Mouse (Mus musculus) right cerebral cortex, adult 2 months (tissue): Measurements from ENCODE around the gene Inf2.
A peak's percentile ranks its signal among the peaks of the same experiment; 100 is the strongest.

ENCODE experiments used
- DNase-seq, 2 experiments: peaks; one replicate each; pipeline ENCODE4 v3.0.0; 2021 to 2022; ENCODE audit warnings: low spot score in 2 of 2

Gene Inf2

DNA sequence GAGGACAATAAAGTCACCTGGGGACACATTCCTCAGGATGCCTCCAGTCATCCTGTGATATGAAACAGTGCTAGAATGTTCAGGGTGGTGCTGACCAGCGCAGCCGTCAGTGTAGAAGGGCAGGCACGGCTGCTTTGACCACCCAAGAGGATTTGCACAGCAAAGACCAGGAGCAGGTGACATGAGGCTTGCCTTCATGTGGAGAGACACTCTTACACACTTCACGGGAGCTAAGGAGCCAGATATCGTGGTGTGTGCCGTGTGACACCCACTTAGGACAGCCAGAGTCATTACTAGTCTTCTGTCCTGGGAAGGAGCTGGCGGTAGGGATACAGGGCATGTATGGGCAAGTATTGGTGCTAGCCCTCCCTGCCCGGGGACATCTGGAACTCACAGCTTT is 18.4 kb upstream of the Inf2 start:
- DNase-seq: no peak

DNA sequence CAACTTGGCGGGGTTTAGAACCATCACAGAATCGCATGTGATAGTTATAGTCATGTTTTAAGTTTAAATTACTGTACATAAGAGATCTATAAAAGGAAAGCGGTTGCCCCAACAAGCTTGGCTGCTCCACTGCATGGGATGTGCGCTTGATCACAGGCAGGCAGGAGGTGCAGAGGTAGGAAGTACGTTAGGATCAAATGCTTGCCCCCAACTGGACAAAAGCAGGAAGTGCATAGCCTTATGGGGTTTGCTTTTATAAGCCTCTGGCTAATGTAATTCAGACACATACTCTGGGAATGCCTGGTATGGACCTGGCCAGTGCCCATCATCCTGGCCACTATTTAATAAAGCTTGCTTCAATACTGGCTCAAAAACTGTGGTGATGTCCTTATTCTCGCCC is 17.5 kb upstream of the Inf2 start:
- no peak for DNase-seq

DNA sequence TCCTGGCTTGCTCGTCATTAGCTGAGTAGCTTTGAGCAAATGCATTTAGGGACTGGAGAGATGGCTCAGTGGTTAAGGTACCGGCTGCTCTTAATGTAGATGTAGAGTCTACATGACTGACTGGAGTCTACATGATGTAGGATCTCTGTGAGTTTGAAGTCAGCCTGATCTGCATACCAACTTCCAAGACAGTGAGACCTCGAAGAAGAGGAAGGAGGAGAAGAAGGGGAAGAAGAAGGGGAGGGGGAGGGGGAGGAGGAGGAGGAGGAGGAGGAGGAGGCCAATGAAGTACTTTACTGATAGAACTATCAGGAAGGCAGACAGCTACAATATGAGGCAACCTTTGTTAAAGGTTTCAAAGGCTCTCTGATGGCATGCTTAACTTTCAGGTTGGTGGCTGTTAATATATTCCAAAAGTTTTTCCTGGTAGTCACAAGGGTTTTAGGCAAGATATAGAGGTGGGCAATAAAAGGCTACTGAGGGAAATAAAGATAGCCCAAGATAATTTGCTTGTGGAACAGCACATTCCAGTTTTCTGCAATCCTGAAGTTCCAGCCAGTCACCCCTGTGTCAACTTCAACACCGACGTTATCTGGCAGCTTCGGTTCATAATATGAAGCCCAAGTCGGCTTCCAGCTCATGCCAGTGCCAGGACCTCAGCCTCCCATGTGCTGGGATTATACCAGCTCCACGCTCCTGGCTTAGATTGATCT is 13.2 kb upstream of the Inf2 start:
- no peak for DNase-seq

DNA sequence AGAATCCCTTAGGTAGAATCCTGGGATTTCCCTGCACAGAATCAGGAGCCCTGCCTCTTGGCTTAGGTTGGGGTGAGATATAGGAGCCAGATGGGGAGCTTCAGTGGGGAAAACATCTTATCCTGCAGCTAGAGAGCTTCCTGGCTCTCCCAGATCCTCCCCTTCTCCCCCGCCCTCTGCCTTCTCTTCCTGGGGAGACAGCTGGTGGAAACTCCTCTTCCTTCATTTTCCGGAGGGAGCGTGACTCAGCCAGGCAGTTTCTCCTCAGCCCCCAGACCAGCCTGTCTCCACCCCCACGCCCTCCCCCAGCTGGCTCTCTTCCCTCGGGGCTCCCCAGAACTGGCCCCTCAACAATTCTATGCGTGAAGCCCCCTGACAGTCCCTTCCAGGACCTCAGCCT is 12.2 kb upstream of the Inf2 start:
- peak; percentile 76 to 81 for DNase-seq

DNA sequence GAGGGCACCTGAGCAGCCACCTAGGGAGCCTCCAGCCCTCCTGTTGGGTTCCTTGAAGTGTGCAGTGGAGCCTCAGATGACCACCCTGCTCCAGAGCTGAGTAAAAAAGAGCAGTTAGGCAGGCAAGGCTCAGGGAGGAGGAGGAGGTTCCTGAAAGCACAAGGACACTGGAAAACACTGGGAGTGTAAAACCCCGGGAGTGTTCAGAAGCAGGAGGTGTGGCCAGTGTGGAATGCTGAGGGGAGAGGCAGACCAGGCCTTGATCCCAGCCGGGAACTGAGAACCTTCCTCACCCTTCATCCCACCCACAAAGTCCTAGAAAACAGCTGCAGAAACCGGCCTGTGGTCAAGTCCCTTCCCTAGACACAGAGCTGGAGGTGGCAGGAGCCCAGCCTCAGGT is 11.8 kb upstream of the Inf2 start:
- no peak for DNase-seq

DNA sequence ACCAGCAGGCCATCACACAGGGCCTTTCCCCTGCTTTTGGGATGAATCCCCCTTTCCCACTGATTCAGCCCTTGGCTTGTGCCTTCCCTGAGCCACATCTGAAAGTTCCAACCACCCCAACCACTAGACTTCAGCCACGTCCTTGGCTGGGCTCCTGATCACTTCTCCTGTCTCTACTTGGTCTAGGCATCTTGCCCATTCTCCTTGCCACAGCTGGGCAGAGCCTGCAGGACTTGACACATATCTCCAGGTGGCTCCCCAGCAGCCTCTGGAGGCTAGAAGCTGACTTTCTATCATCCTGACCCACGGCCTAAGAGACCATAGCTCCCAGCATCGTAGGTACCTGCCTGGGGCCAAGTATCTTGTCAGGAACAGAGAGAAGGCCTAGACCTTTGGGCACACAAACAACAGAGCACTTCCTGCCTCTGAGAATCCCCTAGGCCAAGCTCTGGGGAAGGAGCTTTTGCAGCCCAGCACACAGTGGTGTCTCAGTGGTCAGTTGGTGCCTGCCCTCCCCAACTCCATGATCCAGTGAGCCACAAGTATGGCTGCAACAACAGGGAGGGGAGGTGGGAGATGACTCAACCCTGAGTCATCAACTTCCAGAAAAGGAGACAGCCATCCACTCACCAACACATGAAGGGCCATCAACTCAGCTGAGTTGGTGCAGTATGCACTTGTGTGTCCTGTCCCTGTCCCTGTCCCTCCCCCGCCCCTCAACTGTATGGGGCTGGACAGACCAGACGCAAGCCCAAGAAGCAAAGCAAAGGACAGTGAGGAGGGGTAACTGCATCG is 10.1 kb upstream of the Inf2 start:
- DNase-seq: no peak

DNA sequence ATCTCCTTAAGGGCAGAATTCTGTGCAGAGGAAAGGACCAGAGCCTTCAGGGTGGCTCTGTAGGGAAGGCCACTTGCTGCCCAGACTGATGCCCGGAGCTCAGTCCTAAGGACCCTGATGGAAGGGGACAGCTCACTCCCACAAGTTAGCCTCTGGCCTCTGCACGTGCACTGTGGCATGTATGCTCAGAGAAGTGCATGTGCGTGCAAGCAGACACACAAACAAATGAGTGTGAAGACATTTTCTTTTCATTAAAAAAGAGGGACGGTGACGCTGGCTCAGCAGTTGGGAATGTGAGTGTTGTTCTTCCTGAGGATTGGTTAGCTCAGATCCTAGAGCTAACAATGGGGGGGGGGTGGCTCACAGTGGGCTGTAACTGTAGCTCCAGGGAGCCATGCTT is 9.2 kb upstream of the Inf2 start:
- no peak for DNase-seq

DNA sequence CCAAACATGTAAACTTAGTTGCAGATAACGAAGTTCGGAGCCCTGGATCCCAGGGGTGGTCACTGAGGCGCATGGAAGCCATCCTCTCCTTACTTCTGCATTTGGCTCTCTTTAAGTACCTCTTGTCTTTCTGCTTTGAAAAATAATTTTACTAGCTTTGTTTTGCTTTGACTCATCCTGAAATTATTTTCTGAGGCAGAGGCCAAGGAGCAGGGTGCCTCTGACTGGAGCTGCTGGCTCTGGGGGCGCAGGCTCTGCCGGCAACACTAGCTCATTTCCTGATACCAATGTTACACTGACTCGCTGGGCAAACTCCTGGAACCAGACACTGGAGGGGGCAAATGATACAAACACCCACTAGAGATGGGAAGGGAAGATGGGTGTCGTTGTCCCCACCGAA is 8.7 kb upstream of the Inf2 start:
- DNase-seq: no peak

DNA sequence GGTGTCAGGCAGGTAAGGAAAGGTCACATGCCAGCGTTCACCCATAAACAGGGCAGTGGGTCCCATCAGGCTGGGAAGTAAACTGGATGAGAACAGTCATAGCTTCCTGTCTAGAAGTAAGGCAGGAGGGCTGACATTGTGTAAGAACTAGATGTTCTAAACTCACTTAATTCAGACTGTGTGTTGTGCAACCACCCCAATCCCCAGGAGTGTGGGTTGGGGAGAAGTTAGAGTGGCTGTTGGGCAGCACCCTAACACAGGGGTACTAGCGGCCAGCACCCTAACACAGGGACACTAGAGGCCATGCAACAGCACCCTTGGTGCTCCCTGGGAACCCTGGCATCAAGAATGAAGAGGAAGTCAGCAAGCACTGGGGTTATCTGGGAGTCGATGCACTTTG is 7.5 kb upstream of the Inf2 start:
- DNase-seq: no peak

DNA sequence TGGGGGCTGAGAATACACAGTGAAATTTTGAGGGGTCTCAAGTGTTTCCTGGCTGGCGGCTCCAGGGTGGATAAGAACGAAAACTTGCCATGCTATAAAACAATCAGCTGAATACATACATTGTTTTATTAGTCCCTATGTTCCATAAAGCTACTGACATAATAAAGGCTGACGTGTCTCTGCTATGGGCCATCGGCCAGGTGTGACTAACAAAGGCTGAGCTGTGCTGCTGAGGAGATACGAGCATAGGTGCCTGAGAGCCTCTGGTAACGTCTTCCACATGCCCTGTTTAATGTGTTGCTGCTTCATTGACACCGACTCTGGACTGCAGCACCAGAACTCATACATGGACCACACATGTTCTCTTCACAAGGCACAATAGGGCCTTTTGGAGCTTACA is 3.6 kb upstream of the Inf2 start:
- DNase-seq: no peak

DNA sequence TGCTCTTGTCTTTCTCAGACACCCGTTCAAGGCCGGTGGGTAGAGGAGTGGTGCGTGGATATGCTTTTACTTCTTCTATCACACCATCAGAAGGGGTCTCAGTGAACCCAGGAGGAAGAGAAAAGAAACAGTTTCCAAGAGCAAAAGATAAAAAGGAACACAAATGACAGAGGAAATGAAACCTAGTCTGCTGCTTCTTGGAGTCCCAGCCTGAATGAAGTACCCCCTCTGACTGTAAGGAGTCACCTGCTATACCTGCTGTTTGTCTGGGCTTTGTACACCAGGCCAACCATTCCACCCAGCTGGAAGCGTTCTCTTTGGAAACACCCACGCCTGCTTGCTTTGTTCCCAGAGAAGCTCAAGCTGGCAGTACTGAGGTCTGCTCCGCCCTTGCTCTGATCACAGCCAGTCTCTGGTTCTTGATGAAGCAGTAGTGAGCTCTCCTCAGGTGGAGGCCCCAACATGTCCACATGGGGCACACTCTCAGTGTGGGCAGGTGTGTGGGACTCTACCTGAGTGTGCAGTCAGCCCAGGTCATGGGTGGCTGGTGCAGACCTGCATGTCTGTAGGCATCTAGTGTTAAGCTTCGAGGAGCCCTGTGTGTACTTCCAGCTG is 2.6 kb upstream of the Inf2 start:
- peak; percentile 75 for DNase-seq

DNA sequence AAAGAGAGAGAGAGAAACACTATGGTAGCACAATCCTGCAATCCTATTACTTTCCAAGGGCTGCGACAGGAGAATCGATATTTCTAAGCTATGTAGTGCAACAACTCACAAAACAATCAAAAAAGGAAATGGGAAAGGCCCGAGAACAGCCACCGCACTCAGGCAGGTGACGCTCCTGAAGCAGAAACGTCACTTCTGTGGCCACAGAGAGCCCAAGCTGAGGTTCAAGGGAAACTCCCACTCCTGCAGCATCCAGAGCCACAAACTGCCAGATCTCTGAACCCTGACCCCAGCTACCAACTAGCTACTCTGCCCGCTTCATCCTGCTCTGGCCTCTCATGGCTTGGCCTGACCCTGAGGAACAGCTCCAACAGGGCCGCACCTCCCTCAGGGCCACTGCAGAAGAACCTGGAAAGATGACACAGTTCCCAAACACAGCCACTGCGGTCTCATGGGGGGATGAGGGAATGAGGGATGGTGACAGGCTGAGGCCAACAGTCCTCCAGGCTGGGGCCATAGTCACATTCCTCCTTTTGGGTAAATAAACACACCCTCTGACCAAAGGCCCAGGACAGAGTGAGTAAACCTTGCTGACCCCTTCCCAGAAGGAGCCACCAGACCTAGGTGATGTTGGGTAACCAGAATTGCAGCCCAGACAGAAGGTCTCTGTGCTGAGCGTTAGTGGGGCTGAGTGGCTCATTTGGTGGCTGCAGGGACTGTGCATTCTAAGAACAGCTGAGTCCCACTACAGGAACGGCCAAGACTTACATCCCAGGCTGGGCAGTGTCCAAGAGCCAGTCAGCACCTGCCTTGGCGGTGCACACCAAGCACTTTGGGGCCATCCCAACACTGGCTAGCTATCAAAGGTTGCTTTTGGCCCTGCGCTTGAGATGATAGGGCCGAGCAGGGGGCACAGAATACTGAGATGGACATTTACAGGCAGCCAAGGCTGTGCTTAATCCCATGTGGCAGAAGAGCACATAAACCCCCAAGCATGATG is 1.2 kb upstream of the Inf2 start:
- DNase-seq: no peak

DNA sequence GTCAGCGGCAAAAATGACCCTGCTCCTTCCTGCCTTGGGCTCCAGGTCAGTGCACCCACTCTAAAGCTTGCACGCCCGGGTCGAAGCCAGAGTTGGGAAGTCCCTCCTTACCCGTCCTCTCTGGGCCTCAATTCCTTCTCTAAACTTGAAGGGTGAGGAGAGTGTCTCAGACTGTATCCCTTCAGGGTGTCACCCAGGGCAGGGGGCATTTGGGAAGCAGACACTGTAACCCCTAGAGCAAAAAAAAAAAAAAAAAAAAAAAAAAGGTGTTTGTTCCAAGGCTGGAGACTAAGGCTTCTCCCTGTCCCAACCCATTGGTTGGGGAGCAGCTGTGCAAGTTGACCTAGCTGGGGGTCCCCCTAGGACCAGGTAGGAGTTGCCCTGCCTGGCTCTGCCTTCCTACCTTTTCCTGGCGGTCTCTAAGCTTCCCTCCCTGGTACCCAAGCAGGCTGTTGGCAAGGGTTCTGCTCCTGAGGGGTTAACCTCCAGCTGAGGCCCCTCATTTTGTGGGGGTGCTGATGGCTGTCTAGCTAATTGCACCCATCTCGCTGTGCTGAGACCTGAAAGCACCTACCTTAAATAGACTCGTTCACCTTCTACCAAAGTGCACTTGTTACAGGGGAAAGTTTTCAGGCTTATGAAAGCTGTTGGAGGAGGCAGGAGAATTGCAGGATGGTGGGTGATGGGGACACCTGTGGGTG is 1.1 kb downstream of the Inf2 start:
- no peak for DNase-seq

DNA sequence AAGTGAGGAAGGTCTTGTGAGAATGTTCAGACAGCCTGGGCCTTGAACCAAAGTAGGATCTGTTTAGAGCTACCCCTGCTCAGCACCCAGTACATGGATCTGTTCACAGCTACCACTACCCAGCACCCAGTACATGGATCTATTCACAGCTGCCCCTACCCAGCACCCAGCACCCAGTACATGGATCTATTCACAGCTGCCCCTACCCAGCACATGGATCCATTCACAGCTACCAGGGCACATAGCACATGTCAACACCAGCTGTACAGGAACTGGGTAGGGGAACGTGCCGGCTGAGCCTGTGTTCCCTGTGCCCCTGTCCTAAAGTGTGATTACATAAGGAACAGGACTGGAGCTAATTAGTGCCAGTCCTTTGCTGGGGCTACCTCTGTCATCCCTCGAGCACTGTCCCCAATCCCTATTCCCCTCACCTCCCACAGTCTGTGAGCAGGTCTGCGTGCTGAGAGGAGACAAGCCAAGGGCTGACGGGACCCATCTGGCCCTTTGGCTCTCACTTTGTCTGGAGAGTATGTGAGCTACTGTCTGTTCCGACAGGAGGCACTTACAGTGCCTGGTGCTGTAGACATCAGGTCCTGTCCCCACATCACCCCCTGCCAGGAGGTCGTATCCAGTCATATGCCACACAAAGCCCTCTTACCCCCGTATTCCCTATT is 2.1 kb downstream of the Inf2 start:
- DNase-seq: no peak

DNA sequence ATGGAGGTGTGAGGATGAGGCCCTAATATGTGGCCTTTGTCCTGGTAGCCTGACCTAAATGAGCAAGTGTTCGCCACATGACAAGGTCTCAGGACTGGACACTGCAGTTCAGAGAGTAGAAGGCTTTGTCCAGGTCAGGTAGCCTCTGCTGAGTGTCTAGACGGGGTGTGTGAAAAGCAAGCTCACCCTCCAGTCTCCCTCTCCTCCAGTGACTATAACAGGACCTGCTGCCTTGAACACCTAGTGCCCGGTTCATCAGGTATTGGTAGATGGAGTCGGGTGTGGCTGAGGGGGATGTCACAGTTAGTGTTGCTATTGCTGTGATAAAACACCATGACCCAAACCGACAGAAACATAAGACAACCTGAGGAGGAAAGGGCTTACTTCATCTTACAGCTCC is 2.7 kb downstream of the Inf2 start:
- no peak for DNase-seq

DNA sequence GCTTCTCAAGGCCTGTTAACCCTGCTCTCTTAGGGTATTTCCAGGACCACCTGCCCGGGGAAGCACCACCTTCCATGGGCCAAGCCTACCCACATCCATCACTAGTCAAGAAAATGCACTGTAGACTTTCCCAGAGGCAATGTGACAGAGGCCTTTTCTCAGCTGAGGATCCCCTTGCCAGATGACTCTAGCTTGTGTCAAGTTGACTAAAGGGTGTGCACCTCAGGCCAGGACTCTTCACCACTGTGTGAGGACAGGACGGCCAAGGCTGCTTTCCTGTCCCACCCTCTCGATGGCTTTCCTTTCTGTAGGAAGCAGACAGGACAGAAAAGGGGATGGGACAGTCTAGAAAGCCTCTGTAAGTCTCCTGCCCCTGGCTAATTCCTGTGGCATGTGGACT is 3.1 kb downstream of the Inf2 start:
- DNase-seq: no peak

DNA sequence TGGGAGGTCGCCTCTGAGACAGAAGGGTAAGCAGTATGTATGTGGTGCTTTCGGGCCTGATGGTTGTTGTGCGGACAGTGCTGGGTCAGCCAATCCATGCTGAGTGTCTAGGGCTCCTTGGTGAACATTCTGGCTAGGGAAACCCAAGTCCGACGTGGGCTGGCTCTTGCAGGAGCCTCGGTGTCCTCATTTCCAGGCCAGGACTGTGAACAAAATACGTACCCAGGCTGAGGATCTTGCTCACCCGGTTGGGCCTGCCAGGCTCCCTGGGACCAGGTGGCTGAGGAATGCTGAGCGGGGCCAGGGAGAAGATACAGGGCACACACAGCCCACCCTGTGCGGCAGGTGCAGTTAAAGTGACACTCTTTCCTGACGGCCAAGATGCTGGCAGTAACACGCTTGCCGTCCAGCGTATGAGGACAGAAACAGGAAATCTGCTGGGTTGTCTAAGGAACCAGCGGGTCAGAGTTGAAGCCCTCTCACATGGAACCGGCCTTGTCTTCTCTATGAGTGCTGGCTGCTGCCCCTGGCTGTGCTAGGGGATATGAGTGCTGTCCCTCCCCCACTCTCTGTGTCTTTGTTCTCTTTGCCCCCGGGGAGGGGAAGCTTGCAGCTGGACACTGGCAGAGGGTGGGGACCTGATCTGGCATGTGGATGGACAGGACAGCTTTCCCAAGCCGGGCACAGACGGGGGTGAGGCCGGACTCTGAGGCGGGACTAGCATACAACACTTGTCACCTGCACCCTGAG is 4.6 kb downstream of the Inf2 start:
- no peak for DNase-seq

DNA sequence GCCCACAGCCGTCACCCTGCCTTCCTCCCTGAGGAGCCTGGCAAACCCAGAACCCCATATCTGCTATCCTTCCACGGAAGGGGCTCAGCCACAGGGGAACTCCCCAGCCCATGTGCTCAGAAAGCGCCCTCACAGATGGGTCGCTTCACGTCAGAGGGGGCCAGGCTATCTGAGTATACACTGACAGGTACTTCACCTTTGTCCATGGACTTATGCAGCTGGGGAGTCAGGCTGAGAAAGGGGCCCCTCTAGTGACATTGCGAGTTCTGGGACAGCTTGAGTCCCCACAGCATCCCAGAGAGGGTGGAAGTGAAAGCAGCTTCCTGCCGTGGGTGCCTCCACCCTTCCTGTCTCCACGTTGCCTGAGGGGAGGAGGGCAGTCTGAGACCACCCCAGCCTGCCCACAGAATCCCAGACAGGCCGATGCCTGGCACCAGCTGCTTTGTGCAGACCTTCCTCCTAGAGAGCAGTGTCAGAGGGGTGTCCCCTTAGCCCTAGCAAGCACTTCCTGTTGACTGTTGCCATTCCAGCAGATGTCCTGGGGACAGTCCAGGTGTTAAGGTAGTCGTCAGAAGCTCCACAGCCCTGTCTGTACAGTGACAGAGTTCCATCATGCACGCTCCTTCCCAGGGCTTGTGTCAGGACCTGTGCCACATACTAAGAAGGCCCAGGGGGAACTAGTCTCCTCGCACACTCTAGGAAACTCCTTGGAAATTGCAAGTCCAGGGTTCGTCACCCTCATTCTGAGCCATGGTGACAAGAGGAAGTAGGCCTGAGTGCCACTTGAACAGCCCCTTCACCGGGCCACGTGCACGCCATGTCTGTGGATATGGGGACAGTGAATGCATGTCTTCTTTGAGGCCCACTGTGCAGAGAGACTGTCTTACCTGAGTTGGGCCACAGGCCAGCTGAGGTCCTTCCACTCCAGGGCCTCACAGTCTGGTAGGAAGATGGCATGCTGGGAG is 5.6 kb downstream of the Inf2 start:
- no peak for DNase-seq

DNA sequence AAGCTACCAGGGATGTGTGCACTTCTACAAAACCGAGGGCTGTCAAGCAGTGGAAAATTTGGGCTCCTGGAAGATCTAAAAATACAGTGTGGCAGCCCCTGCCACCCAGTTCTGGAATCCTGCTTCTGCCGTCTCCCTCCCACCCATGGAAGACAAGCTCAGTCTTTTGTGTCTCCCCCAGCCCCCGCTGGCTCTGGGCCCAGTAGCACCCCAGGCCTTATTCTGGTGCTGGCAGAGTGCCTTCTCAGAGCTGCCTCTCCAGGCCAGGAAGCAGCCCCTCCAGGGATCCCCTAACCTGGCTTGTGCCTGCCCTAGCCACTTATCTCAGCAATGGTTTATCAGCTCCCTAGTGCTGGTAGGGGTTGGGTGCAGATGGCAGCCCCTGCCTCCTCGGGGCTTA is 6.4 kb downstream of the Inf2 start:
- DNase-seq: peak; percentile 78
